Mouse (Mus musculus) myocyte (in vitro differentiated cells): ENCODE measurements around the gene Mgrn1. TPM values are rescaled to one million over a fixed set of nuclear protein-coding genes. Genes with fewer than 3 reads are reported as not detected.

Source experiments
- H3K27me3 ChIP-seq: one replicate; pipeline ENCODE4 v1.6.1; 2011; ENCODE audit not compliant: control insufficient read depth, insufficient read depth, insufficient read length
- H3K36me3 ChIP-seq: one replicate; pipeline ENCODE4 v1.6.1; 2011; ENCODE audit not compliant: control insufficient read depth, insufficient read depth
- H3K4me2 ChIP-seq: one replicate; pipeline ENCODE4 v1.6.1; 2011; ENCODE audit warnings: low read depth, control low read depth
- H3K4me3 ChIP-seq: one replicate; pipeline ENCODE4 v1.5.1; 2011; ENCODE audit warnings: mild to moderate bottlenecking, control low read depth, moderate library complexity
- H3K79me2 ChIP-seq: one replicate; pipeline ENCODE4 v1.6.1; 2011; ENCODE audit not compliant: control insufficient read depth, insufficient read depth
- H3ac ChIP-seq: one replicate; pipeline ENCODE4 v1.6.1; 2011; ENCODE audit not compliant: control insufficient read depth, insufficient read length
- CEBPB ChIP-seq: IDR thresholded peaks from 2 replicates; pipeline ENCODE4 v1.6.1; 2011; ENCODE audit warnings: mild to moderate bottlenecking, moderate library complexity; ENCODE audit not compliant: poor library complexity, insufficient read depth, severe bottlenecking
- E2F4 ChIP-seq: IDR thresholded peaks from one replicate; pipeline ENCODE4 v1.6.1; 2011; ENCODE audit warnings: mild to moderate bottlenecking, control low read depth, moderate library complexity; ENCODE audit not compliant: insufficient read depth
- MAX ChIP-seq: IDR thresholded peaks from one replicate; pipeline ENCODE4 v1.6.1; 2011; ENCODE audit warnings: low read depth, mild to moderate bottlenecking, control low read depth
- MYOD1 ChIP-seq, 3 experiments: IDR thresholded peaks; one replicate each; pipeline ENCODE4 v1.6.1; 2011; ENCODE audit warnings: control low read depth in 2 of 3, low read depth in 2 of 3, mild to moderate bottlenecking in 2 of 3, moderate library complexity in 1 of 3; ENCODE audit not compliant: insufficient read length in 2 of 3, control insufficient read depth in 1 of 3
- MYOG ChIP-seq, 3 experiments: IDR thresholded peaks; one replicate each; pipeline ENCODE4 v1.6.1; 2011; ENCODE audit warnings: control low read depth in 2 of 3, low read depth in 2 of 3, mild to moderate bottlenecking in 2 of 3; ENCODE audit not compliant: insufficient read length in 2 of 3, control insufficient read depth in 1 of 3, insufficient read depth in 1 of 3
- POLR2A ChIP-seq: IDR thresholded peaks from one replicate; pipeline ENCODE4 v1.6.1; 2011; ENCODE audit warnings: low read depth, mild to moderate bottlenecking, control low read depth, moderate library complexity; ENCODE audit not compliant: insufficient read length
- POLR2AphosphoS2 ChIP-seq: IDR thresholded peaks from one replicate; pipeline ENCODE4 v1.6.1; 2011; ENCODE audit warnings: low read depth, control low read depth; ENCODE audit not compliant: insufficient read length
- REST ChIP-seq: IDR thresholded peaks from one replicate; pipeline ENCODE4 v1.6.1; 2011; ENCODE audit warnings: mild to moderate bottlenecking, control low read depth, moderate library complexity; ENCODE audit not compliant: insufficient read depth, insufficient read length
- SRF ChIP-seq: IDR thresholded peaks from one replicate; pipeline ENCODE4 v1.6.1; 2011; ENCODE audit warnings: low read depth; ENCODE audit not compliant: control insufficient read depth, insufficient read length
- TCF12 ChIP-seq: IDR thresholded peaks from one replicate; pipeline ENCODE4 v1.6.1; 2011; ENCODE audit warnings: mild to moderate bottlenecking, control low read depth; ENCODE audit not compliant: poor library complexity, insufficient read depth, severe bottlenecking
- TCF3 ChIP-seq: IDR thresholded peaks from one replicate; pipeline ENCODE4 v1.6.1; 2011; ENCODE audit warnings: low read depth, control low read depth; ENCODE audit not compliant: insufficient read length
- USF1 ChIP-seq: IDR thresholded peaks from one replicate; pipeline ENCODE4 v1.6.1; 2011; ENCODE audit warnings: low read depth, mild to moderate bottlenecking, control low read depth, moderate library complexity
- polyA plus RNA-seq: library from polyadenylated mRNA; unstranded; fragments of >200 nt; fragmentation: generic; extraction: Trizol; gene quantifications from one replicate; pipeline ENCODE4 v1.2.1, GENCODE M21; 2012; ENCODE audit warnings: missing spikeins

Gene Mgrn1
- polyA plus RNA-seq, 1 experiment, result 59.3 TPM

- Histone ChIP-seq H3K36me3 (peaks cover 14% of the 10 kb centered on the region), H3K4me2 (peak overlapping the region; percentile 64), H3K79me2 (no peaks in the 10 kb centered on the region), H3ac (no peak overlapping the region), H3K27me3 (no peaks in the 10 kb centered on the region), H3K4me3 (no peak overlapping the region)
- TF ChIP-seq E2F4, result no peak
- TF ChIP-seq REST, result no peak
- no peak for TF ChIP-seq POLR2A
- no peak for TF ChIP-seq POLR2AphosphoS2
- no peak for TF ChIP-seq MYOG (IDR thresholded peaks at IDR 0.05; ENCODE audit: control insufficient read depth in 1 of 3, insufficient read depth in 1 of 3, insufficient read length in 2 of 3, low read depth in 2 of 3)
- no peak for TF ChIP-seq MYOD1 (IDR thresholded peaks at IDR 0.05; ENCODE audit: control insufficient read depth in 1 of 3, insufficient read length in 2 of 3, low read depth in 2 of 3)
- TF ChIP-seq SRF, result no peak
- no peak for TF ChIP-seq TCF3
Observed at GRCm38 (mm10) chr16:4913783-4914735, 28.0 kb downstream of the Mgrn1 start.

DNA sequence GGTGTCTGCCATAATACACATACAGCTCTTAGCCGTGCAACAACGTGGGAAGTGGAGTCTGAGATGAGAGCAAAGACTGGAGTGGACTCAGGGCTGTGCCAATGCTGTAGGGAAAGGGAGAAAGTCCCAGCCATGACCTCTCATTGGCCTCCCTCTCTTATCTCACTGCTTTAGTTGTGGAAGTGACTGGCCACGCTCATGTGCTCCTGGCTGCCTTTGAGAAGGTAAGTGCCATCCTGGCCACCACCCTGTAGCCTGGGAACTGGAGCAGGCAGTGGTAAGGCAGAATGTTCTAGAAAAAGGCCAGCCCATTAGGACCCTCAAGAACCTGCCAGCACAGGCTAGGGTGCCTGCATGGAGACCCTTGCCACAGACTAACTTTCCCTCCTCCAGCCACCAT lies 29.9 kb downstream of the Mgrn1 start:
- TF ChIP-seq SRF, result no peak
- TF ChIP-seq MAX, result no peak
- TF ChIP-seq CEBPB, result no peak
- no peak for TF ChIP-seq REST
- no peak for TF ChIP-seq TCF3
- no peak for TF ChIP-seq POLR2AphosphoS2
- no peak for TF ChIP-seq MYOG (IDR thresholded peaks at IDR 0.05; ENCODE audit: control insufficient read depth in 1 of 3, insufficient read depth in 1 of 3, insufficient read length in 2 of 3, low read depth in 2 of 3)
- no peak for TF ChIP-seq MYOD1 (IDR thresholded peaks at IDR 0.05; ENCODE audit: control insufficient read depth in 1 of 3, insufficient read length in 2 of 3, low read depth in 2 of 3)
- no peak for TF ChIP-seq POLR2A
- no peak for TF ChIP-seq E2F4
- TF ChIP-seq TCF12, result no peak
- TF ChIP-seq USF1, result no peak
- no peaks in the 10 kb centered on the region for H3K79me2 ChIP-seq
- H3K4me2 ChIP-seq, result no peak overlapping the region
- no peaks in the 10 kb centered on the region for H3K27me3 ChIP-seq
- no peak overlapping the region for H3ac ChIP-seq
- H3K4me3 ChIP-seq, result no peak overlapping the region
- H3K36me3 ChIP-seq, result peaks cover 9% of the 10 kb centered on the region

GRCm38 (mm10) chr16:4916608-4917007 lies 30.6 kb downstream of the Mgrn1 start:
- Histone ChIP-seq H3ac (no peak overlapping the region), H3K36me3 (peaks cover 9% of the 10 kb centered on the region), H3K4me2 (no peak overlapping the region), H3K27me3 (no peaks in the 10 kb centered on the region), H3K79me2 (no peaks in the 10 kb centered on the region), H3K4me3 (no peak overlapping the region)
- TF ChIP-seq POLR2A, result no peak
- TF ChIP-seq E2F4, result no peak
- no peak for TF ChIP-seq REST
- no peak for TF ChIP-seq USF1

DNA sequence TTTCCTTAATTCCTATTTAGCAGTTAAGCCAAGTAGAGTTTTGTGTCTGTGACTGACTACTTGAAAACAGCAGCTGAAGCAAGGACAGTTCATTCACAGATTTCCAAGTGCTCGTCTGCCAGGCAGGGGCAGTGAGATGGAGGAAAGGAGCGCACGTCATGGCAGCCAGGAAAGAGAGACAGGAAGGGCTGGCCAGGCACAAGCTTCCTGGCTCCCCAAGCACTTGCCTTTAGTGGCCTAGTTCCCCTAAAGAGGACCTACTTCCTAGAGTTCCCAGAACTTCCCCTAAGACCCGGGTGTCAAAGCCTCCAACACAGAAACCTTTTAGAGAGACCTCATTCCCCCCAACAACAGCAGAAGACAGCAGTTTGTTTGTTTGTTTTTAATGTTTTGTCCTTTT lies 34.5 kb downstream of the Mgrn1 start:
- TF ChIP-seq SRF (no peak), E2F4 (no peak), POLR2A (no peak)

GRCm38 (mm10) chr16:4922481-4922880 lies 36.4 kb downstream of the Mgrn1 start:
- Histone ChIP-seq H3K36me3 (peaks cover 15% of the 10 kb centered on the region), H3K4me3 (no peak overlapping the region), H3K79me2 (no peaks in the 10 kb centered on the region), H3K27me3 (no peaks in the 10 kb centered on the region), H3ac (no peak overlapping the region), H3K4me2 (no peak overlapping the region)
- no peak for TF ChIP-seq SRF
- no peak for TF ChIP-seq USF1
- no peak for TF ChIP-seq POLR2A
- no peak for TF ChIP-seq POLR2AphosphoS2
- no peak for TF ChIP-seq REST
- no peak for TF ChIP-seq TCF12
- TF ChIP-seq MYOD1 (IDR thresholded peaks at IDR 0.05; ENCODE audit: control insufficient read depth in 1 of 3, insufficient read length in 2 of 3, low read depth in 2 of 3), result no peak

More for the DNA sequence above, 34.5 kb downstream of the Mgrn1 start:
- Histone ChIP-seq H3K79me2 (no peaks in the 10 kb centered on the region), H3ac (no peak overlapping the region), H3K4me3 (no peak overlapping the region), H3K27me3 (no peaks in the 10 kb centered on the region), H3K36me3 (peaks cover 15% of the 10 kb centered on the region), H3K4me2 (no peak overlapping the region)
